Mouse (Mus musculus) right cerebral cortex, postnatal 14 days (tissue): ENCODE measurements around the gene Prkce.

Experiments
- DNase-seq: peaks from one replicate; pipeline ENCODE4 v3.0.0; 2022

Prkce gene

GRCm38 (mm10) chr17:86494895-86495294 is 327.3 kb downstream of the Prkce start:
- no peak for DNase-seq

GRCm38 (mm10) chr17:86496123-86496771 is 328.7 kb downstream of the Prkce start:
- peak; percentile 57 for DNase-seq

GRCm38 (mm10) chr17:86497302-86497701 is 329.7 kb downstream of the Prkce start:
- no peak for DNase-seq

- DNase-seq, result no peak
Measured at GRCm38 (mm10) chr17:86499359-86500045, 331.9 kb downstream of the Prkce start.

- DNase-seq, result no peak
Measured at GRCm38 (mm10) chr17:86501393-86501792, 333.8 kb downstream of the Prkce start.

- DNase-seq, result no peak
Measured at GRCm38 (mm10) chr17:86503208-86503897, 335.8 kb downstream of the Prkce start.

- peak; percentile 24 for DNase-seq
Measured at GRCm38 (mm10) chr17:86505183-86505631, 337.6 kb downstream of the Prkce start, which contains the start of gene Gm10309. Gene Gm10309 (minus strand): TSS chr17:86505232.

GRCm38 (mm10) chr17:86506881-86507280 is 339.3 kb downstream of the Prkce start:
- no peak for DNase-seq

- DNase-seq, result no peak
Measured at GRCm38 (mm10) chr17:86507342-86508211, 340.0 kb downstream of the Prkce start.

- no peak for DNase-seq
Measured at GRCm38 (mm10) chr17:86508212-86508490, 340.6 kb downstream of the Prkce start.

- DNase-seq, result no peak
Measured at GRCm38 (mm10) chr17:86509871-86510270, 342.3 kb downstream of the Prkce start.

GRCm38 (mm10) chr17:86514974-86515620 is 347.5 kb downstream of the Prkce start:
- no peak for DNase-seq

GRCm38 (mm10) chr17:86516630-86517029 is 349.0 kb downstream of the Prkce start:
- no peak for DNase-seq

- no peak for DNase-seq
Measured at GRCm38 (mm10) chr17:86518604-86519003, 351.0 kb downstream of the Prkce start.

GRCm38 (mm10) chr17:86521252-86521651 is 353.7 kb downstream of the Prkce start:
- no peak for DNase-seq

GRCm38 (mm10) chr17:86522649-86523048 is 355.1 kb downstream of the Prkce start:
- no peak for DNase-seq

GRCm38 (mm10) chr17:86523374-86523773 is 355.8 kb downstream of the Prkce start:
- no peak for DNase-seq

GRCm38 (mm10) chr17:86523843-86524242 is 356.3 kb downstream of the Prkce start:
- DNase-seq, result no peak

- no peak for DNase-seq
Measured at GRCm38 (mm10) chr17:86525075-86525474, 357.5 kb downstream of the Prkce start.

- DNase-seq, result no peak
Measured at GRCm38 (mm10) chr17:86526016-86526415, 358.4 kb downstream of the Prkce start.

- no peak for DNase-seq
Measured at GRCm38 (mm10) chr17:86527298-86527697, 359.7 kb downstream of the Prkce start.

- DNase-seq, result no peak
Measured at GRCm38 (mm10) chr17:86529003-86529402, 361.4 kb downstream of the Prkce start.

GRCm38 (mm10) chr17:86529411-86529810 is 361.8 kb downstream of the Prkce start:
- DNase-seq, result no peak
